Mouse (Mus musculus): ENCODE results near the gene Gm21518. TPM values are rescaled to one million over a fixed set of nuclear protein-coding genes. Genes with fewer than 3 reads are reported as not detected.

Gene Gm21518
- polyA plus RNA-seq (2021; fragmentation: Nextera tagmentation), result not detected in 2 replicates
- long read RNA-seq, experiment 1, result 0 reads
- long read RNA-seq, experiment 2, result 0 reads

GRCm38 (mm10) chrY:62190566-62190965 lies at the start of gene Gm21518:
Gene Gm21518 (plus strand): TSS chrY:62190866.

